27 mouse cellular contexts compared by ENCODE assay signal in genomic region chr15:68667462-68667861, GRCm38 (mm10).
"Had no signal": no experiment of that assay in that cellular context is flagged by ENCODE, and none has a peak within 500 bp of the region (broad histone marks: within the 10 kb centered on the region; RNA-seq: fewer than 3 reads in every experiment).

No protein-coding gene starts in this region.

- H3K4me2 ChIP-seq: heart, embryonic 12.5 days; hindbrain, embryonic 14.5 days; intestine, embryonic 15.5 days; kidney, embryonic 15.5 days; limb, embryonic 13.5 days; limb, embryonic 15.5 days; liver, embryonic 12.5 days had no signal

- H3K27me3 ChIP-seq: heart, embryonic 12.5 days; intestine, embryonic 15.5 days; kidney, embryonic 15.5 days; limb, embryonic 13.5 days; limb, embryonic 15.5 days; liver, embryonic 12.5 days had no signal

- H3K4me3 ChIP-seq: gastrocnemius, adult 2 months; heart, embryonic 10.5 days; heart, embryonic 12.5 days; hindbrain, embryonic 10.5 days; intestine, embryonic 15.5 days; kidney, embryonic 15.5 days; limb, embryonic 13.5 days; limb, embryonic 15.5 days; liver, embryonic 12.5 days had no signal

- H3K9me3 ChIP-seq: heart, embryonic 10.5 days; heart, embryonic 12.5 days; hindbrain, embryonic 10.5 days; intestine, embryonic 15.5 days; kidney, embryonic 15.5 days; limb, embryonic 13.5 days; limb, embryonic 15.5 days; liver, embryonic 12.5 days had no signal

- DNase-seq: gastrocnemius, adult 2 months; gastrocnemius, postnatal 10 days; gastrocnemius, postnatal 25 days; heart, adult 18-20 months; heart, postnatal 10 days; heart, postnatal 4 days; kidney, adult 2 months; kidney, adult 9 months; kidney, postnatal 14 days; kidney, postnatal 36 days; layer of hippocampus, adult 9-11 months; layer of hippocampus, postnatal 36 days; left cerebral cortex, postnatal 4 days had no signal

- H3K9ac ChIP-seq: heart, embryonic 12.5 days; hindbrain, embryonic 14.5 days; intestine, embryonic 15.5 days; kidney, embryonic 15.5 days; limb, embryonic 13.5 days; limb, embryonic 15.5 days; liver, embryonic 12.5 days; liver, embryonic 14.5 days had no signal

- H3K27ac ChIP-seq: gastrocnemius, adult 2 months; heart, embryonic 10.5 days; hindbrain, embryonic 10.5 days; hindbrain, embryonic 14.5 days; intestine, embryonic 15.5 days; kidney, embryonic 15.5 days; kidney, postnatal 0 days; limb, embryonic 13.5 days; limb, embryonic 15.5 days; liver, embryonic 12.5 days; liver, embryonic 14.5 days had no signal

- H3K4me1 ChIP-seq: heart, embryonic 10.5 days; heart, embryonic 12.5 days; hindbrain, embryonic 10.5 days; intestine, embryonic 15.5 days; kidney, embryonic 15.5 days; limb, embryonic 13.5 days; limb, embryonic 15.5 days; liver, embryonic 12.5 days had no signal

- H3K36me3 ChIP-seq: heart, embryonic 10.5 days; heart, embryonic 12.5 days; hindbrain, embryonic 10.5 days; intestine, embryonic 15.5 days; kidney, embryonic 15.5 days; limb, embryonic 13.5 days; limb, embryonic 15.5 days; liver, embryonic 12.5 days had no signal

- ATAC-seq: hindbrain, embryonic 16.5 days; inflammation-experienced regulatory T-cells, adult 6 months; intestine, embryonic 15.5 days; intestine, postnatal 0 days; liver, embryonic 12.5 days had no signal
